Mouse (Mus musculus): ENCODE measurements around the gene Olfr555.

DNA sequence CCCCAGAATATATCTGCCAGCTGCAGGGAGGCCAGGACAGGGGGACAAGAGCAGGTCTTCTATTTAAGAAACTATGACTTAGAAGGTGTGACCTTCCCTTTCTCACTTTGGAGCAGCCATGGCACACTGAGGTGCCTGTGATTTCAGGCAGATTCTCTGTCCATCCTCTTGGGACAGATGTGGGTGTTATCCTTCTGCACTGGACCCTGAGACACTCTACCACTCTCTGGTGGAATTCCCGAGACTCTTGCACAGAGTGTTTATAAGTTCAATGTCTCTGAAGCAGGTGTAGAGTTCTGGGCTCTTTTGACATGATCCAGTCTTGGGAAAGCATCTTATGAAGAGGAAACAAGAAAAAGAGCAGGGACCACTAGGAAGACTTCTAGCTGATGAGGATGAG, 20.5 kb upstream of the Olfr555 start, which contains the start of gene Olfr554:
- TF ChIP-seq CTCF (conservative IDR thresholded peaks at IDR 0.05; ENCODE audit: low read length): no peak
- TF ChIP-seq NANOG (IDR thresholded peaks at IDR 0.05; ENCODE audit: borderline replicate concordance, low read length): no peak
- no peak for TF ChIP-seq POU5F1 (IDR thresholded peaks at IDR 0.05; ENCODE audit: borderline replicate concordance, low read length)
